Mouse (Mus musculus): ENCODE measurements around the gene Ankrd33b. TPM values are rescaled to one million over a fixed set of nuclear protein-coding genes. Genes with fewer than 3 reads are reported as not detected.

The Ankrd33b gene
- 10 to 100 TPM; 58.7 to 59.4 TPM for total RNA-seq (2021)
- long read RNA-seq, experiment 1, full-length matches to known transcripts = 12 of 24 reads
- long read RNA-seq, experiment 1, partial matches to known transcripts = 0 of 24 reads
- long read RNA-seq, experiment 1, other reads (novel, unspliced or antisense) = 12 of 24 reads
- long read RNA-seq, experiment 2, full-length matches to known transcripts = 18 of 29 reads
- long read RNA-seq, experiment 2, partial matches to known transcripts = 0 of 29 reads
- long read RNA-seq, experiment 2, other reads (novel, unspliced or antisense) = 11 of 29 reads

GRCm38 (mm10) chr15:31367481-31368200 lies at the start of gene Ankrd33b:
Gene Ankrd33b (minus strand): TSS chr15:31367726.
- Histone ChIP-seq H3K4me3 (peak within 1 kb of the TSS; percentile 85), H3K27ac (peak within 1 kb of the TSS; percentile 94)
- DNase-seq (ENCODE audit: low spot score in 2 of 2) = peak; percentile 39 to 67
- TF ChIP-seq CTCF (conservative IDR thresholded peaks at IDR 0.05) = no peak

DNA sequence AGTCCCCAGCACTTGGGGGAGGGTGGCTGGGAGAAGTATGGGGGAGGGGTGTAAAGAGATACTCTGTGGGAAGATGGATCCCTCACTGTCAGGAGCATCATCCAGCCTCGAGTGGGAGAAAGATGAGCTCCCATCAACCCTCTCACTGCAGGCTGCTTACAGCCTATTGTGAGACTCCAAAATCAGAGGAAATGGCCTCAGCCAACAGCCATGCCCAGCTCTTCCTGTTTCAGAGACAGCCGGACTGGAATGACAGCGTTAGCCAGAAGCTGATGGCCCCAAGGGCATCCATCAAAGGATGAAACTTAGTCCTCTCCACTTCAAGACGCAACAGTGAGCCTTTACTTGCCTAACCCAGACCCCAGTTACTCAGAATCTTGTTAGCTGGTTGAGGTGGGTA lies 47.7 kb upstream of the Ankrd33b start:
- DNase-seq (ENCODE audit: low spot score in 2 of 2) = no peak
- Histone ChIP-seq H3K4me3 (no peak overlapping the region), H3K27ac (no peak overlapping the region)
- TF ChIP-seq CTCF (conservative IDR thresholded peaks at IDR 0.05) = no peak

DNA sequence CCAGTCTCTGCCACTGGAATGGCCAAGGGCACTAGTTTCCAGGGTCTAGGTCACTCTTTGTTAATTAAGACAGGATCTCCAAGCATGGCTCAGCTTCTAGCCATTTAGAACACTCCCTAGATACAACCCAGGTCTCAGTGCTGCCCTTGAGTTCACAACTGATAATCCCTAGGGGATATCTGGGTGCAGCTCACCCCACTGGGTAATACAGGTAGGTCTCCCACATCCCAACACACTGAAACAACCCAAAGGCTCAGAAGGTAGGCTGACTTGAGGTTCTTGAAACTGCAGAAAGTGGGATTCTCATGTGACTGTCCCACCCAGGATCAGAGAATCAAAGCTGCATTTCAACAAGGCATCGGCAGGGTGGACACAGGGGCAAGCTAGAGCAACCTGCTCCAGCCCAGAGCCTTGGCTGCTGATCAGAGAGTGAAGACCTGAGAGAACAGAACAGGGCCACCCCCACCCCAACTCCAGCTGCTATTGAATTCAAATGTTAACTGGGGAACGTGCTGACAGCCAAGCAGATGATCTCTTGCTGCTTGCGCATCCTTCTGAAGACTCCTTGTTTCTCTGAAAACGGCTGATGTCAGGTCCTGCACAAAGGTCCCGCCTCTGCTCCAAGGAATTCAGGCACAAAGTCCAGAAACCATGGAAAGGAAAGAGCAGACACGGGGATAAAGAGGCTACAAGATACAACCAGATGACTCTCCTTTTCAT lies 46.8 kb upstream of the Ankrd33b start:
- no peak overlapping the region for H3K27ac ChIP-seq
- no peak for TF ChIP-seq CTCF (conservative IDR thresholded peaks at IDR 0.05)
- DNase-seq (ENCODE audit: low spot score in 2 of 2) = no peak
- no peak overlapping the region for H3K4me3 ChIP-seq

GRCm38 (mm10) chr15:31413662-31414061 lies 46.1 kb upstream of the Ankrd33b start:
- DNase-seq (ENCODE audit: low spot score in 2 of 2) = no peak
- no peak for TF ChIP-seq CTCF (conservative IDR thresholded peaks at IDR 0.05)
- Histone ChIP-seq H3K4me3 (no peak overlapping the region), H3K27ac (no peak overlapping the region)

DNA sequence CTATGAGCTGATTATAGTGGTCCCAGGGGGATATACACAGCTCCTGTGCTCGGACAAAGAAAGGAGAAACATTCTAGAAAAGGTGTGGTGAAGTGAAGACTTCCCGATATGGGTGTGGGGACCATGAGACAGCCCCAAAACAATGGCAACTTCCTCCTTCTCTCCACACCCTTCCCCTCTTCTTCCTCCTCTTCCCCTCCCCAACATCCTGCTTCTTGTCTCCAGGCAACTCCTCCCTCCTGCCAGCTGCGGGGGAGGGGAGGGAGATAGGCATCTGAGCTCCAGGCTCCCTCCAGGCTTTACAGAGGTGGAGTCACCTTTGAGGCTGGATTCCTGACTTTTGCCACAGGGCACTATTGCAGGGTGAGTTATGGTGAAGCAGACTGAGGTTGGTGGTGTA lies 45.4 kb upstream of the Ankrd33b start:
- no peak for DNase-seq (ENCODE audit: low spot score in 2 of 2)
- no peak for TF ChIP-seq CTCF (conservative IDR thresholded peaks at IDR 0.05)
- Histone ChIP-seq H3K27ac (no peak overlapping the region), H3K4me3 (no peak overlapping the region)

- TF ChIP-seq CTCF (conservative IDR thresholded peaks at IDR 0.05) = no peak
- H3K4me3 ChIP-seq = no peak overlapping the region
- DNase-seq (ENCODE audit: low spot score in 2 of 2) = no peak
These were observed 44.9 kb upstream of the Ankrd33b start for GRCm38 (mm10) chr15:31412436-31412835.

GRCm38 (mm10) chr15:31407490-31407889 lies 40.0 kb upstream of the Ankrd33b start:
- Histone ChIP-seq H3K4me3 (no peak overlapping the region), H3K27ac (no peak overlapping the region)
- no peak for DNase-seq (ENCODE audit: low spot score in 2 of 2)
- no peak for TF ChIP-seq CTCF (conservative IDR thresholded peaks at IDR 0.05)

More at GRCm38 (mm10) chr15:31412436-31412835, 44.9 kb upstream of the Ankrd33b start:
- H3K27ac ChIP-seq = no peak overlapping the region

DNA sequence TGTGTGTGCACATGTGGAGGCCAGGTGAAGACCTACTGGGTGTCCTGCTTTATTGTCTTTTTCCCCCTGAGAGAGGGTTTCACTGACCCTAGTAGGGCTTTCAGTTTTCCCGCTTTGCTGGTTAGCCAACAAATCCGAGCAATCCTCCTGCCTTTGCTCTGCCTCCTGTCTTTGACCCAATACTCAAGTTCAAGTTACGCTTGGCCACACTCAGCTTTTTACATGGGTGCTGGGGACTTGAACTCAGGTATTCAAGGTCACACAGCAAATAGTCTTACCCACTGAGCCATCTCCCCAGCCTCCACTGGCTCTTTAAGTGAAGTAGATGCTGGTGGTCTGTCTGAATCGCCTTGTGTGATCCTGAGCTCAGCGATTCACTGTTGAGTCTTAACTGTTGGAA lies 39.4 kb upstream of the Ankrd33b start:
- DNase-seq (ENCODE audit: low spot score in 2 of 2) = no peak
- Histone ChIP-seq H3K4me3 (no peak overlapping the region), H3K27ac (no peak overlapping the region)
- no peak for TF ChIP-seq CTCF (conservative IDR thresholded peaks at IDR 0.05)

GRCm38 (mm10) chr15:31404346-31404745 lies 36.8 kb upstream of the Ankrd33b start:
- no peak for TF ChIP-seq CTCF (conservative IDR thresholded peaks at IDR 0.05)
- DNase-seq (ENCODE audit: low spot score in 2 of 2) = no peak
- Histone ChIP-seq H3K27ac (no peak overlapping the region), H3K4me3 (no peak overlapping the region)

GRCm38 (mm10) chr15:31402200-31402892 lies 34.8 kb upstream of the Ankrd33b start:
- no peak overlapping the region for H3K4me3 ChIP-seq
- TF ChIP-seq CTCF (conservative IDR thresholded peaks at IDR 0.05) = no peak
- no peak overlapping the region for H3K27ac ChIP-seq
- DNase-seq (ENCODE audit: low spot score in 2 of 2) = no peak

- DNase-seq (ENCODE audit: low spot score in 2 of 2) = no peak
- no peak overlapping the region for H3K4me3 ChIP-seq
- no peak overlapping the region for H3K27ac ChIP-seq
- TF ChIP-seq CTCF (conservative IDR thresholded peaks at IDR 0.05) = no peak
These were observed 33.4 kb upstream of the Ankrd33b start for GRCm38 (mm10) chr15:31400974-31401373.

- TF ChIP-seq CTCF (conservative IDR thresholded peaks at IDR 0.05) = no peak
- no peak for DNase-seq (ENCODE audit: low spot score in 2 of 2)
- Histone ChIP-seq H3K4me3 (no peak overlapping the region), H3K27ac (peak overlapping the region; percentile 54)
These were observed 31.2 kb upstream of the Ankrd33b start for GRCm38 (mm10) chr15:31398769-31399168.

DNA sequence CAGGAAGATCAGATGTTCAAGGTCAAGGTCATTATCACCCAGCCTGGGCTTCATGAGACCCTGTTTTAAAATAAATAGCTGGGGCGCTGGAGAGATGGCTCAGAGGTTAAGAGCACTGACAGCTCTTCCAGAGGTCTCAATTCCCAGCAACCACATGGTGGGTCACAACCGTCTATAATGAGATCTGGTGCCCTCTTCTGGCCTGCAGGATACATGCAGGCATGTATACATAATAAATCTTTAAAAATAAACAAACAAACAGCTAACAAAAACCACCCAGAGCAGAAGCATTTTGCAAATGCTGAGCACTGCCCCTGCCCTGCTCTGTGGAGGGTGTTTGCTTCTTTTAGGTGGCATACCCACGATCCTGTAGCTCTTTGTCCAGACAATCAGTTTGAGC lies 29.9 kb upstream of the Ankrd33b start:
- H3K27ac ChIP-seq = peak overlapping the region; percentile 82
- no peak for DNase-seq (ENCODE audit: low spot score in 2 of 2)
- TF ChIP-seq CTCF (conservative IDR thresholded peaks at IDR 0.05) = peak; percentile 61
- no peak overlapping the region for H3K4me3 ChIP-seq
